Mouse (Mus musculus) hindbrain, embryonic 13.5 days (tissue): Measurements from ENCODE around the gene Mrps18b. TPM values are rescaled to one million over a fixed set of nuclear protein-coding genes. Genes with fewer than 3 reads are reported as not detected.

Source experiments
- ATAC-seq: fragments of 200-750 bp; cut with Nextera tagmentation; 2 replicates; pipeline ENCODE4 v1.8.0; 2017; ENCODE audit warnings: moderate TSS enrichment; ENCODE audit not compliant: low FRiP score
- H3K27ac ChIP-seq: fragments of 300-500 bp; sonication (generic); 2 replicates; pipeline ENCODE4 v1.5.1; 2015; ENCODE audit warnings: inconsistent platforms, mild to moderate bottlenecking, moderate library complexity
- H3K27me3 ChIP-seq: fragments of 300-500 bp; sonication (generic); 2 replicates; pipeline ENCODE4 v1.6.1; 2015; ENCODE audit warnings: mild to moderate bottlenecking, inconsistent platforms
- H3K36me3 ChIP-seq: fragments of 300-500 bp; sonication (generic); 2 replicates; pipeline ENCODE4 v1.6.1; 2015; ENCODE audit warnings: mild to moderate bottlenecking, inconsistent platforms
- H3K4me1 ChIP-seq: fragments of 300-500 bp; sonication (generic); replicated peaks from 2 replicates; pipeline ENCODE4 v1.6.1; 2015; ENCODE audit warnings: inconsistent platforms
- H3K4me2 ChIP-seq: fragments of 300-500 bp; sonication (generic); 2 replicates; pipeline ENCODE4 v1.6.1; 2015; ENCODE audit warnings: inconsistent platforms, mild to moderate bottlenecking, moderate library complexity
- H3K4me3 ChIP-seq: fragments of 300-500 bp; sonication (generic); 2 replicates; pipeline ENCODE4 v1.5.1; 2015; ENCODE audit warnings: mild to moderate bottlenecking, inconsistent platforms
- H3K9ac ChIP-seq: fragments of 300-500 bp; sonication (generic); 2 replicates; pipeline ENCODE4 v1.6.1; 2015; ENCODE audit warnings: mild to moderate bottlenecking, inconsistent platforms
- H3K9me3 ChIP-seq: fragments of 300-500 bp; sonication (generic); 2 replicates; pipeline ENCODE4 v1.6.1; 2016; ENCODE audit warnings: inconsistent platforms
- WGBS: fragments of 180-500 bp; shearing (Covaris S2); methylation state at CpG from one replicate; pipeline ENCODE4 v1.1.7; 2015; 5-methylcytosine and 5-hydroxymethylcytosine counted together
- polyA plus RNA-seq: library from polyadenylated mRNA; unstranded; fragments of >200 nt; fragmentation: Nextera tagmentation; extraction: Ambion mirVana; gene quantifications from 2 replicates; pipeline ENCODE4 v1.2.1, GENCODE M21; 2015

The Mrps18b gene
- polyA plus RNA-seq, 1 experiment from 2014 or later = 46.8 TPM

DNA sequence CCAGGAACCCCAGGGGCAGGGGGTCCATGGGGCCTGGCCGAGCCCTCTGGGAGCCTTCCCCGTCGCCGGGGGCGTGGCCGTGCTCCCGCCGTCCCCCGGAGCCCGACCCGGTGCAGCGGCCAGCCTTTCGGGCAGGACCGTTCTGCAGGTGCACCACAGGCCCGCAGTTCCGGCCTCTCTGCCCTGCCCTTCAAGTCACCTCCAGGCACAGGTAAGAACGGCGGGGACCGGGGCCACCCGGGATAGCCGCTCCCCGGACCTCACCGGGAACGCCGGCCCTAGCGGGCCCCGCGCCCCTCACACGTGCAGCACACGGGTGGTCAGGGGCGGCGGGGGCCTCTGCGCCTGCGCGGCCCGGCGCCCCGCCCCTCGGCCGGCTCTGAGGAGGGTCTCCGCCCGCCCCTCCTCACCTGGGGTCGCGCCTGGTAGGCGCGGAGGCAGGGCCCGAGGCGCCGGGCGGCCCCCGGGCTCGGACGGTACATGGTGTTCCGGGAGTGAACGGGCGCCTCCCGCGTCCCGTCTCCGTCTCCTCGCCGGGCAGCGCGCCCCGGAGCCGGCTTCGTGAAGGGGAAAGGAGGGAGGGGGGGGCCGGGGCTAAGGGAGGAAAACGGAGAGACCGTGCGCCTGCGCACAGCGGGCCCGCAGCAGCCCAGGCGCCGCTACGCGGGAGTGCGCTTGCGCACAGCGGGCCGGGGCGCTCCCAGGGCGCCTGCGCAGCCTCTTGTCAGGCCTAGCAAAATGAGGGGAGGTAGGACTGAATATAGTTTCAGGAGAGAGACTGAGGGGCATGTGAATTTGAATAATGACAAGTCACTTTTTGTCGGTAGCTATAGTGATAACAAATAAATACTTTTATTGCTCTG is 19.2 kb downstream of the Mrps18b start, which contains the start of gene 2310061I04Rik:
Gene 2310061I04Rik, minus strand, starts transcription at position 651 of the 863 bp plus-strand sequence.
- peak; percentile 94 for ATAC-seq
- H3K4me1 ChIP-seq = peaks cover 29% of the 10 kb centered on the region
- H3K4me2 ChIP-seq = peak within 1 kb of the TSS; percentile 88
- peaks cover 71% of the 10 kb centered on the region for H3K36me3 ChIP-seq
- peak within 1 kb of the TSS; percentile 95 for H3K9ac ChIP-seq
- WGBS = under 1% methylated on average over 80 of the region's 86 CpGs
- no peaks in the 10 kb centered on the region for H3K27me3 ChIP-seq
- H3K4me3 ChIP-seq = peak within 1 kb of the TSS; percentile 87
- H3K27ac ChIP-seq = peak within 1 kb of the TSS; percentile 98
- no peaks in the 10 kb centered on the region for H3K9me3 ChIP-seq

DNA sequence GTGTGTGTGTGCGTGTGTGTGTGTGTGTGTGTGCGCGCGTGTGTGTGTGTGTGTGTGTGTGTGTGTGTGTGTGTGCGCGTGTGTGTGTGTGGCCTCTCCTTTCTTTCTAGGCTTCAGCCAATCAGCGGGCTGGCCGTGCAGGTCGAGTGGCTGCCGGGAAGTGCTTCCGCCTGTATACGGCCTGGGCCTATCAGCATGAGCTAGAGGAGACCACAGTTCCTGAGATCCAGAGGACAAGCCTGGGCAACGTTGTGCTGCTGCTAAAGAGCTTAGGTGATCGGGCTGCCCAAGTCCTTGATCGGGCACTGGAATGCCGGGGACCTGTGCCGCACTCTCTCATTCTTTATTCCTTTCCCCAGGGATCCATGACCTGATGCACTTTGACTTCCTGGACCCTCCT is 28.5 kb downstream of the Mrps18b start:
- Histone ChIP-seq H3K9ac (no peak overlapping the region), H3K9me3 (no peaks in the 10 kb centered on the region), H3K27me3 (no peaks in the 10 kb centered on the region), H3K27ac (no peak overlapping the region), H3K4me2 (no peak overlapping the region), H3K36me3 (peaks cover 96% of the 10 kb centered on the region), H3K4me1 (no peaks in the 10 kb centered on the region), H3K4me3 (no peak overlapping the region)
- no peak for ATAC-seq
- WGBS = 83% methylated on average over 16 of the region's 17 CpGs

DNA sequence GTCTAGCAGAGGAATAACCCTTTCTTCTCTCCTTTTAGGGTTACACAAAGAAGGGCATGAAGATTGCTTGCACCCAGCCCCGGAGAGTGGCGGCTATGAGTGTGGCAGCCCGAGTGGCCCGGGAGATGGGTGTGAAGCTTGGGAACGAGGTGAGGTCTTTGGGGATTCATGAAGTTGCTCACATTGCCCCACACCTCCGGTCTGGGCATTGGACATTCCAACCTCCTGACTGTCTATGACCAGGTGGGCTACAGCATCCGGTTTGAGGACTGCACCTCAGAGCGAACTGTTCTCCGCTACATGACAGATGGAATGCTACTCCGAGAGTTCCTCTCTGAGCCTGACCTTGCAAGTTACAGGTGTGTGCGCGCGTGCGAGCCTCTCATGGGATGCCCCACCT is 32.4 kb downstream of the Mrps18b start:
- Histone ChIP-seq H3K9me3 (no peaks in the 10 kb centered on the region), H3K9ac (no peak overlapping the region), H3K4me1 (peaks cover 17% of the 10 kb centered on the region), H3K4me3 (no peak overlapping the region), H3K27me3 (no peaks in the 10 kb centered on the region), H3K36me3 (peaks cover 72% of the 10 kb centered on the region), H3K4me2 (no peak overlapping the region), H3K27ac (no peak overlapping the region)
- ATAC-seq = no peak
- WGBS = 96% methylated on average over 14 of the region's 14 CpGs

DNA sequence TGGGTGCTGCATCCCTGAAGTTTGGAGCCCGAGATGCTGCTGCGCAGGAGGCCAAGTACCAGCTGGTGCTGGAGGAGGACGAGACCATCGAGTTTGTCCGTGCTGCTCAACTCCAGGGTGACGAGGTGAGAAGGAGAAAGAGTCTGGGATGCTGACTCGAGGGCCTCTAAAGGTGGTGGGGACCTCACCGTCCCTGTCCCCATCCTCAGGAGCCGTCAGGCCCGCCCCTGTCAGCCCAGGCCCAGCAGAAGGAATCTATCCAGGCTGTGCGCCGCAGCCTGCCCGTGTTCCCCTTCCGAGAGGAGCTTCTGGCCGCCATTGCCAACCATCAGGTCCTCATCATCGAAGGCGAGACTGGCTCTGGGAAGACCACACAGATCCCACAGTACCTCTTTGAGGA is 33.3 kb downstream of the Mrps18b start:
- H3K36me3 ChIP-seq = peaks cover 64% of the 10 kb centered on the region
- H3K9ac ChIP-seq = no peak overlapping the region
- no peak overlapping the region for H3K4me3 ChIP-seq
- H3K4me2 ChIP-seq = no peak overlapping the region
- no peaks in the 10 kb centered on the region for H3K27me3 ChIP-seq
- ATAC-seq = no peak
- WGBS = 91% methylated on average over 17 of the region's 17 CpGs
- H3K4me1 ChIP-seq = peaks cover 17% of the 10 kb centered on the region
- H3K9me3 ChIP-seq = no peaks in the 10 kb centered on the region
- H3K27ac ChIP-seq = no peak overlapping the region

DNA sequence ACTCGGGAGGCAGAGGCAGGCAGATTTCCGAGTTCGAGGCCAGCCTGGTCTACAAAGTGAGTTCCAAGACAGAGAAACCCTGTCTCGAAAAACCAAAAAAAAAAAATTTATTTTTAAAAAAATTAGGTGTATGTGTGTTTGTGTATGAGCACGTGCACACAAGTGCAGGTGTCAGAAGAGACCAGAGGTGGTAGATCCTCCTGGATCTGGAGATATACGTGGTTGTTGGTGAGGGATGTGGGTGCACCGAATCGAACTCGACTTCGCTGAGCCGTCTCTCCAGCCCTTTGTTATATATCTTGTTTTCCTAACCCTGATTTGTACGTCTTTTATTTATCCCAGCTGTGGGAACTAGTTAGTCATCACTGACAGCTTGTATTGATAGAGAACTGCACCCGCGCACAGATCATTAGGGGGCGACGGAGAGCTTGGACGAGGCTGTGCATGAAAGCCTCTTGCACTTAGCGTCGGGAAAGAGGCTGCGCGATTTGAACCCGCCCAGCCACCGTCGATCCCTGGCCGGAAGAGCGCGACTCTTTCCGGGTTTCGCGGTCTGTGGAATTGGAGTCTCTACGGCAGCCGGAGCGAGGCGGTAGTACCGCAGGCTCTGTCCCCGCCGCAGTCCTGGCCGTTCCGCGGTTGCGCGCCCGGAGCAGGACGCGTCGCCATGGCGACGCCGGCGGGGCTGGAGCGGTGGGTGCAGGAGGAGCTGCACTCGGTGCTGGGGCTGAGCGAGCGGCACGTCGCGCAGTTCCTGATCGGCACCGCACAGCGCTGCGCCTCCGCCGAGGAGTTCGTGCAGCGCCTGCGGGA is 36.7 kb downstream of the Mrps18b start, which contains the start of gene Dhx16:
Gene Dhx16, plus strand, starts transcription at position 575 of the 813 bp plus-strand sequence.
- WGBS = 5% methylated on average over 66 of the region's 66 CpGs
- Histone ChIP-seq H3K27me3 (no peaks in the 10 kb centered on the region), H3K27ac (peak within 1 kb of the TSS; percentile 84), H3K4me3 (peak within 1 kb of the TSS; percentile 94), H3K4me2 (peak within 1 kb of the TSS; percentile 86), H3K9ac (peak within 1 kb of the TSS; percentile 94), H3K9me3 (no peaks in the 10 kb centered on the region), H3K4me1 (peaks cover 19% of the 10 kb centered on the region), H3K36me3 (peaks cover 48% of the 10 kb centered on the region)
- peak; percentile 93 for ATAC-seq

DNA sequence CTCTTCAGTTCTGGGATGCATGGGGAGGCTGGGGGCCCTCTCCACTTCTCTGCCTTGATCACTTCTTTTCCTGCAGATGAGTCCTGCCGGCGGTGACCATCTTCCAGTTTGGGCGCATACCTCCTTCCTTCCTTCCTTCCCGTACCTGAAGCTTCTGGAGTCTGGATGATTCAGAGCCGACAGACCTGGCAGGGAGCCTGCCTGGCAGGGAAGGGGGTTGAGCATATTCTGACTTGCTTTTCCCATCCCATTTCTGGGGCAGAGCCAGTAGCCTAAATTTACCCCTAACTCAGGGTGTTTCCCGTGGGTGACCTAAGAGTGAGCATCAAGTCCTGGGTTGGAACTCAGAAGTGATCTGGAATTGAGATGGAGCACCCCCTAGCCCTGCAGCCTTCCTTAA is 41.5 kb downstream of the Mrps18b start:
- Histone ChIP-seq H3K9ac (no peak overlapping the region), H3K27me3 (no peaks in the 10 kb centered on the region), H3K4me2 (no peak overlapping the region), H3K4me3 (no peak overlapping the region), H3K36me3 (peaks cover 39% of the 10 kb centered on the region), H3K4me1 (peaks cover 48% of the 10 kb centered on the region), H3K27ac (no peak overlapping the region), H3K9me3 (no peaks in the 10 kb centered on the region)
- no peak for ATAC-seq
- WGBS = 92% methylated on average over 6 of the region's 6 CpGs

DNA sequence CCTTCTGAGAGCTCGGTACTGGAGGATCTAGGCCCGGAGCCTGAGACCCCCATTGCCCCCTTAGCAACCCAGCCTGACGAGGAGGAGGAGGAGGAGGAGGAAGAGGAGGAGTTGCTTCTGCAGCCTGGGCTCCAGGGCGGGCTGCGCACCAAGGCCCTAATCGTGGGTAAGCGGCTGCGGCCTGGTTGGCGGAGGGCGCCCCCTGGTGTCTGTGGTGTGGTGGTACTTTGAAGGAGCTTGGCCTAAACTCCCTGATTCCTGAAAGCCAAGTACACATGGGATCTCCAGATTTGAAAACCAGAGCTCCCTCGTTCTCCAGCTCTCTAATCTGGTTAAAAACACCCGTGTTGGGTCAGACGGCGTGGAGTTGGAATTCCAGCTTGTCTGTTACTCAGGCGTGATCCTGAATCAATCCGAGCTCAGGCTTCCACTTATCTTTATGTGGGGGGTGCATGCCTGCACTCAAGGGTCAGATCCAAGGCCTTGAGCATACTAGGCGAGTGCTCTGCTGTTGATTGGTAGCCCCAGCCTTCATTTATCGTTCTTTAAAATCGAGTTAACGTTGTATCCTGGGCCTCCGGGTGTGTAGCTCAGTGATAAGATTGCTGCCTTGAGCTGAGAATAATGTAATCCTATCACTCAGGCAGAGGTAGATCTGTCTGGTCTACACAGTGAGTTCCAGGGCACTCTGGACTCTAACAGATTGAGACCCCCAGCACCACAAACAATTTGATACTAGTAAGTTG is 42.2 kb downstream of the Mrps18b start:
- peak; percentile 28; the same call in 1 of the 2 replicates for ATAC-seq
- Histone ChIP-seq H3K4me1 (peaks cover 56% of the 10 kb centered on the region), H3K4me2 (peak overlapping the region; percentile 34), H3K4me3 (no peak overlapping the region), H3K27me3 (no peaks in the 10 kb centered on the region), H3K9me3 (no peaks in the 10 kb centered on the region), H3K36me3 (peaks cover 39% of the 10 kb centered on the region), H3K9ac (peak overlapping the region; percentile 60), H3K27ac (no peak overlapping the region)
- WGBS = 31% methylated on average over 21 of the region's 21 CpGs

DNA sequence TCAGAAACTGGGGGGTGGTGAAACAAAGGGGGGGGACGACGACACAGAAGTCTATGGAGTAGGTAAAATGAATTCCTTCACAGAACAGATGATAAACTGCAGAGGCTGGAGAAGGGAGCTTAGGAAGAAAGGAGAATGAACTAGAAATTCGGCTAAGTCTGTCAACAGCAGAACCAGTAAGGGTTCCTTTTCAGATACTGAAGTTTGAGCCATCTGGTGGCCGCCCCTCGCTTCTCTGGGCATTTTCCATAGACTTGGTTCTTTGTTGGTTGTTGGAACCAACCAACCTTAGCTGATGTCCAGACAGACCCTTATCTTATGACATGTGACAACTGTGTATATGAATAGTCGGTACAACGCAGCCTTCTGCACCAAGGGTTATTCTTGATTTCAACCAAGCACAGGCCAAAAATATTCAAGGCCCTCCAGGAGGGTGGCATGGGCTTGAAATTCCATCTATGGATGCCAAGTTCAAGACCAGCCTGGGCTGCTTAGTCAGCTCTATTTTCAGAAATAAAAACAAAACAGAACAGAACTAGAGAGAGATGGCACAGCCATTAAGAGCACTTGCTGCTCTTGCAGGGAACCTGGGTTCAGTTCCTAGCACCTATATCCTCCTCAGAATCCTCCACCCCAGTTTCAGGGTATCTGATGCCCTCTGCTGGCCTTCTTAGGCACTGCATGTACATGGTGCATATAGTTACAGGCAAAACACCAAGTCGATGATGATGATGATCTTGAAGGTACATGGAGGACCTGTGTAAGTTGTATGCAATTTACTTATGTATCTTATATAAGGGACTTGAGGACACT is 45.1 kb downstream of the Mrps18b start:
- WGBS = 89% methylated on average over 8 of the region's 8 CpGs
- peaks cover 37% of the 10 kb centered on the region for H3K36me3 ChIP-seq
- H3K9ac ChIP-seq = peak overlapping the region; percentile 94
- H3K27ac ChIP-seq = peak overlapping the region; percentile 98
- H3K4me3 ChIP-seq = peak overlapping the region; percentile 67
- peaks cover 76% of the 10 kb centered on the region for H3K4me1 ChIP-seq
- peak overlapping the region; percentile 100 for H3K4me2 ChIP-seq
- no peak for ATAC-seq
- no peaks in the 10 kb centered on the region for H3K9me3 ChIP-seq
- H3K27me3 ChIP-seq = no peaks in the 10 kb centered on the region

DNA sequence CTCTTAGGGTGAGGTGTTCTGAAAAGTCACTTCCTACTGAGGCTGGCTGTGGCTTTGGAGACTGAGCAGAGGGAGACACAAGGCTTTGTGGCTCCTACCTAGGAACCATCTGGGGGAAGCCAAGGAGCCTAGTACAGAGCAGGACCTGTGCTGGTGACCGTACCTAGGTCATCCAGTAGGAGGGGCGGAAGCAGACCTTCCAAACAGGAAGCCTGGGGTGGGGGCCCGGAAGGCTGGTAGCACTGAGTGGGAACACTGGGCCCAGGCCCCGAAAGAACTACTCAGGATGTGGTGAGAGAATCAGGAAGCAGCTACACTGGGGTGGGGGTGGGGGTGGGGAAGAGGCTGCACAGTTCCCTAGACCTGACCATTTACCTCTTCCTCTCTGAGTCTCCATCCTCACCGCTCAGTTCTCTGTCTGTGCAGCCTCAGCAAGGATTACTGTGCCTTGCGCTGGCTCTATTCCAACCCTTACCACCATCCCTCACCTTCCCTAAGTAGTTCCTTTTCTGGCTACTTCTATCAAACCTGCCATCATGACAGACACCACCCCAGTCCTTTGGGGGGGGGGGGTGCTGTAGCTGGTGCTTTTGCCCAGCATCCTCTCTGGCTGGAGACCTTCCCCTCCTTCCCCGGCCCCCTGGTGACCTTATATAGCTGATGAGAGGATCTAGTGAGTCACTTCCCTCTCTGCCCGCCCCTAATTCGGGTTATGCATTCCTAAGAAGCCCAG is 45.9 kb downstream of the Mrps18b start:
- Histone ChIP-seq H3K36me3 (peaks cover 31% of the 10 kb centered on the region), H3K9ac (peak overlapping the region; percentile 94), H3K9me3 (no peaks in the 10 kb centered on the region), H3K4me2 (peak overlapping the region; percentile 100), H3K4me1 (peaks cover 76% of the 10 kb centered on the region), H3K27ac (peak overlapping the region; percentile 98), H3K4me3 (peak overlapping the region; percentile 67), H3K27me3 (no peaks in the 10 kb centered on the region)
- WGBS = 71% methylated on average over 9 of the region's 9 CpGs
- ATAC-seq = no peak

DNA sequence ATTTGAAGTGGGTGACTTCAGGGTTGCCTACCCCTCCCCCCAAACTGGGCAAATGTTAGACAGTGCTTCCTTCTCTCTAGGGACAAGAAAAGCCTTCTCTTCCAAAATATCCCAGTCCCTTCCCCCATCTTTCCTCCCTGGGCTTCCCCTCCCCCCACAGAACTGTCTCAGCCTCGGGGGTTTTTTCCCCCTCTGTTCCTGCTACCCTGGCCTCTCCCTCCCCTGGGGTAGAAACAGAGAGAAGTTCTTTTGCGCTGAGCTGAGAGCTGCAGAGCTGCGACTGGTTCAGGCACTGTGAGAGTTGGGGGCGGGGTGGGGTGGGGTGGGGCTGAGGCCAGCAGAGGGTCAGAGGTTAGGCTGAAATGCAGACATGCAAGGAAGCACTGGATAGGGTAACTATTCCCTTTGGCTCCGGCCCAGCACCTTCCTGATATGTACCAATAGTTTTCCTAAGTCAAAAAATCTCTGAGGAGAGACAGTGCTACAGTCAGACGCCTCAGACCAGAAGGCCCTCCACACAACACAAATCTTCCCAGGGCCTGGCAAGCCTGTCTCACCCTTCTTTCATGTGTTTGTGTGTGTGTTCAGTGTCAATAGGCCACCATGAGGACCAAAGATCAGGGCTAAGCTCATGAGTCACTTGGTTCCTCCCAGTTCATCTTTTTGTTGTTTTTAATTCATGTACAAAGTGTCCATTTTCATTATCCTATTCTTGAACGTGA is 46.7 kb downstream of the Mrps18b start:
- Histone ChIP-seq H3K9ac (peak overlapping the region; percentile 94), H3K27ac (peak overlapping the region; percentile 98), H3K9me3 (no peaks in the 10 kb centered on the region), H3K27me3 (no peaks in the 10 kb centered on the region), H3K4me1 (peaks cover 82% of the 10 kb centered on the region), H3K36me3 (peaks cover 23% of the 10 kb centered on the region), H3K4me3 (peak overlapping the region; percentile 67), H3K4me2 (peak overlapping the region; percentile 100)
- no peak for ATAC-seq
- WGBS = 2% methylated on average over 7 of the region's 7 CpGs
